Mouse (Mus musculus) heart, adult 2 months (tissue): ENCODE data around the gene Fto.

Source experiments
- CTCF ChIP-seq: fragments of 200-600 bp; IDR thresholded peaks from 2 replicates; pipeline ENCODE4 v1.8.1; 2022; ENCODE audit warnings: antibody characterized with exemption, mild to moderate bottlenecking, moderate library complexity
- EP300 ChIP-seq: fragments of 200-500 bp; IDR thresholded peaks from 2 replicates; pipeline ENCODE4 v1.6.1; 2011; ENCODE audit warnings: low read depth, low read length, control low read depth; ENCODE audit not compliant: insufficient read depth
- POLR2A ChIP-seq: fragments of 200-500 bp; IDR thresholded peaks from 2 replicates; pipeline ENCODE4 v1.6.1; 2011; ENCODE audit warnings: mild to moderate bottlenecking, low read depth, low read length, control low read depth; ENCODE audit not compliant: insufficient read depth

DNA sequence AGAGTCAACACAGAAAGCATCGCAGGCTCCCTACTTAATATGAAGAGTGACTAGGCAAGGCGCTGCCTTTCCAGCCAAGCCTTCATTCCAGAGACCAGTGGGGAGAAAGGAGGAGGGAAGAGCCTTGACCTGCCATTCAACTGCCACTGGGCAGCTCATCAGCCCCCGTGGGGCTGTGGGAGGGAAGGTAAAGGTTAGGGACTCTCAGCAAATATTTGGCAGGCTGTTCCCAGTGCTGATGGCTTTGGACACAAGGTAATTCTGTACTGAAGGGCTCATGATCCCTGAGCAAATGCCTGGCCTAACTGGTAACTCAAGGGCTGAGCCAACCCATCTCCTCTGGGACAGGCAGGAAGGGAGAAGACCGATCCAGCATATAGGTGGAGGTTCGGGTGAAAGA is 393.2 kb downstream of the Fto start:
- TF ChIP-seq POLR2A (no peak), CTCF (no peak), EP300 (no peak)
